Mouse (Mus musculus) adrenal gland, postnatal 25 days (tissue): ENCODE results near the gene Gm17631. TPM values are rescaled to one million over a fixed set of nuclear protein-coding genes. Genes with fewer than 3 reads are reported as not detected.
"Not testable (repeated sequence)": the region's sequence is repeated elsewhere in the genome, so short reads cannot be mapped to it uniquely, and the experiment has no call there.

ENCODE experiments used
- DNase-seq: peaks from one replicate; pipeline ENCODE4 v3.0.0; 2021; ENCODE audit warnings: mixed read lengths
- long read RNA-seq: library from polyadenylated mRNA; stranded (forward); transcript quantifications from one replicate; pipeline ENCODE4 v2.0.0, GENCODE M21; 2021
- total RNA-seq: library from RNA; stranded (reverse); gene quantifications from 2 replicates; pipeline ENCODE4 v1.2.3, GENCODE M21; 2021

Gm17631 gene
- total RNA-seq, result not detected in 2 replicates
- long read RNA-seq, result 0 reads

GRCm38 (mm10) chr6:129862349-129862748, at the start of gene Gm17631:
TSS of gene Gm17631 (plus strand) at chr6:129862649.
- DNase-seq, result not testable (repeated sequence)

DNA sequence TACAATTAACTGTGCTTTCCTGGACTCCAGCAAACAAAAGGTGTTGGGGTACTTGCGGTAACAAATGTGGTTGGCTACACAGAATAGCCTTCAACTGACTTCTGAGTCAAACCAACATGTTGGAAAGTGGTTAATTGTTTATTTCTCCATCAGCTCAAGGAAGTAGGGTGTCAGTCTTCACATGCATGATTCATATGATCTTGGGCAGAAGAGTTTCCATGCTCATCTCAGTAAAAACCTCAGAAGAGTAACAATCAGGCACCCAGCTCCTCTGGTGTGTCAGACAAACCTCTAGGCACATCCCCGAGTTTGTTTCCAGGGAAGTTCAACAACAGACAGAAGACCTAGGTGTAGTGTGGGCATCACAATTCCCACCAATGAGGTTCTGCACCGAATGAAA, 44.7 kb upstream of the Gm17631 start:
- DNase-seq, result no peak

- DNase-seq, result no peak
Observed at GRCm38 (mm10) chr6:129824004-129824403, 38.4 kb upstream of the Gm17631 start.

- DNase-seq, result no peak
Observed at GRCm38 (mm10) chr6:129825559-129825958, 36.9 kb upstream of the Gm17631 start.

DNA sequence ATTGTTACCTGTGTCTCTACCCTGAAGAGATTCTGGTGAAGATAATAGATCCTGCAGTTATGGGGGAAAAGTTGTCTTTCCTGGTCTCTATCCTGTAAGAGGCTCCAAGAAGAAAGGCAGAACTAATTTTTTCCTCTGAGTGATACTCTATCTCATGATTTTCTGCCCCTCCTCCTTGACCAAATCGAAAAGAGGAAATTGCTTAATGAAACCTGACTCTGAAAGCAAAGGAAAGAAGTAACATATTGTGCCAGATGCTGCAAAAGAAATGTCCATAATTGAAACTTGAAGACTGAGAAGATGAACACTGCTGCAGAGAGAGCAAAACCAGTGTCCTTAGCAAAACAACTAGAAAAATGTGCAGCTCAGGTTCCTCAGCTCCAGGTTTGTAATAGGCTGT, 14.1 kb downstream of the Gm17631 start, which contains the start of gene Klra17:
TSS of gene Klra17 (minus strand) at position 124 of the 400 bp plus-strand sequence.
- DNase-seq, result no peak

DNA sequence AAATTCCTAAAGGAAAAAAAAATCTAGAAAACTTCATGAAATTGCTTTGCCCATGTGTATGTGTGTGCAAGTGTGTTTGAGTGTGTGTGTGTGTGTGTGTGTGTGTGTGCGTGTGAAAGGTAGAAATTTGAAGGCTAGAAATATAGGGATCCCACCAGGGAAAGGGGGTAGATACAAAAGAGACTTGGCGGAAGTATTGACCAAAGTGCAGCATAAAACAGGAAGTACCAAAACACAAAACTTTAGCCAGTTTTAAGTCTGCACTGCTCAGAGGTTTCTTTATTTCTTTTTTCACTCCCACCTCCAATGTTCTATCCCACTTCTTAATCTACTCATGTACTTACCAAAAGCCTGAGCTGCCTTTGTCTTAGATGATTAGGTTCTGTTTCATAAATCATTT, 20.1 kb downstream of the Gm17631 start:
- no peak for DNase-seq

Other genes with a start within 250 kb of the Gm17631 start
- not detected in 2 replicates for gene Klrk1, start 238.8 kb upstream of the Gm17631 start, total RNA-seq
- gene Klrc3, start 219.3 kb upstream of the Gm17631 start, total RNA-seq, result not detected in 2 replicates
- gene Klrc2, start 202.0 kb upstream of the Gm17631 start, total RNA-seq, result not detected in 2 replicates
- not detected in 2 replicates for gene Klrc1, start 183.7 kb upstream of the Gm17631 start, total RNA-seq
- not detected in 2 replicates for gene Klri1, start 145.5 kb upstream of the Gm17631 start, total RNA-seq
- not detected in 2 replicates for gene Klri2, start 122.2 kb upstream of the Gm17631 start, total RNA-seq
- not detected in 2 replicates for gene Gm156, start 78.4 kb upstream of the Gm17631 start, total RNA-seq
- gene Klra17, start 14.0 kb downstream of the Gm17631 start, total RNA-seq, result not detected in 2 replicates
- not detected in 2 replicates for gene Klra5, start 55.0 kb downstream of the Gm17631 start, total RNA-seq
- gene Klra6, start 164.3 kb downstream of the Gm17631 start, total RNA-seq, result not detected in 2 replicates
- gene Klra4, start 204.6 kb downstream of the Gm17631 start, total RNA-seq, result not detected in 2 replicates